Mouse (Mus musculus): ENCODE data around the gene Pxk.

- TF ChIP-seq CTCF (IDR thresholded peaks at IDR 0.05; ENCODE audit: control insufficient read depth, insufficient read depth, low read length) (no peak), POLR2A (IDR thresholded peaks at IDR 0.05; ENCODE audit: borderline replicate concordance, control insufficient read depth, low read depth, low read length) (no peak)
Observed at GRCm38 (mm10) chr14:8113616-8114015, 15.6 kb downstream of the Pxk start.
